Mouse (Mus musculus) embryonic facial prominence, embryonic 12.5 days (tissue): ENCODE measurements around the gene Gje1. TPM values are rescaled to one million over a fixed set of nuclear protein-coding genes. Genes with fewer than 3 reads are reported as not detected.

ENCODE experiments used
- ATAC-seq: fragments of 200-750 bp; cut with Nextera tagmentation; 2 replicates; pipeline ENCODE4 v1.8.0; 2017; ENCODE audit not compliant: insufficient number of reproducible peaks, insufficient read depth, low FRiP score, low TSS enrichment
- H3K27ac ChIP-seq: fragments of 300-500 bp; sonication (generic); 2 replicates; pipeline ENCODE4 v1.5.1; 2016; ENCODE audit warnings: mild to moderate bottlenecking
- H3K27me3 ChIP-seq: fragments of 300-500 bp; sonication (generic); 2 replicates; pipeline ENCODE4 v1.6.1; 2016; ENCODE audit warnings: mild to moderate bottlenecking, moderate library complexity
- H3K36me3 ChIP-seq: fragments of 300-500 bp; sonication (generic); 2 replicates; pipeline ENCODE4 v1.6.1; 2016; ENCODE audit warnings: mild to moderate bottlenecking
- H3K4me1 ChIP-seq: fragments of 300-500 bp; sonication (generic); 2 replicates; pipeline ENCODE4 v1.6.1; 2016
- H3K4me2 ChIP-seq: fragments of 300-500 bp; sonication (generic); replicated peaks from 2 replicates; pipeline ENCODE4 v1.6.1; 2016; ENCODE audit warnings: mild to moderate bottlenecking, moderate library complexity
- H3K4me3 ChIP-seq: fragments of 300-500 bp; sonication (generic); 2 replicates; pipeline ENCODE4 v1.5.1; 2016; ENCODE audit warnings: mild to moderate bottlenecking
- H3K9ac ChIP-seq: fragments of 300-500 bp; sonication (generic); 2 replicates; pipeline ENCODE4 v1.6.1; 2016; ENCODE audit warnings: mild to moderate bottlenecking, moderate library complexity
- H3K9me3 ChIP-seq: fragments of 300-500 bp; sonication (generic); 2 replicates; pipeline ENCODE4 v1.6.1; 2016; ENCODE audit warnings: mild to moderate bottlenecking, moderate library complexity
- WGBS: fragments of 180-500 bp; shearing (Covaris S2); methylation state at CpG from one replicate; pipeline ENCODE4 v1.1.7; 2016; 5-methylcytosine and 5-hydroxymethylcytosine counted together
- polyA plus RNA-seq: library from polyadenylated mRNA; unstranded; fragments of >200 nt; fragmentation: Nextera tagmentation; extraction: Ambion mirVana; gene quantifications from 2 replicates; pipeline ENCODE4 v1.2.1, GENCODE M21; 2016

Gene Gje1
- polyA plus RNA-seq, result 0.80 and 1.7 TPM in 2 replicates

GRCm38 (mm10) chr10:14718114-14718513 lies at the start of gene Gje1:
Gene Gje1, minus strand, starts transcription at chr10:14718214.
- Histone ChIP-seq H3K9ac (no peak within 1 kb of the TSS), H3K4me1 (no peaks in the 10 kb centered on the region), H3K27ac (no peak within 1 kb of the TSS), H3K4me2 (no peak within 1 kb of the TSS), H3K4me3 (no peak within 1 kb of the TSS), H3K27me3 (no peaks in the 10 kb centered on the region), H3K36me3 (no peaks in the 10 kb centered on the region), H3K9me3 (no peaks in the 10 kb centered on the region)
- 52% methylated on average over 3 of the region's 3 CpGs for WGBS
- no peak for ATAC-seq

GRCm38 (mm10) chr10:14760618-14761017 lies 42.6 kb upstream of the Gje1 start:
- no peak for ATAC-seq

GRCm38 (mm10) chr10:14759665-14760558 lies 41.9 kb upstream of the Gje1 start:
- Histone ChIP-seq H3K4me3 (peak overlapping the region; percentile 39), H3K4me2 (peak overlapping the region; percentile 72), H3K27me3 (peaks cover 6% of the 10 kb centered on the region; the same call in 1 of the 2 replicates), H3K9me3 (no peaks in the 10 kb centered on the region), H3K9ac (peak overlapping the region; percentile 4; the same call in 1 of the 2 replicates), H3K27ac (no peak overlapping the region), H3K4me1 (no peaks in the 10 kb centered on the region), H3K36me3 (no peaks in the 10 kb centered on the region)
- WGBS, result 2% methylated on average over 35 of the region's 35 CpGs
- ATAC-seq, result no peak

More at GRCm38 (mm10) chr10:14760618-14761017, 42.6 kb upstream of the Gje1 start:
- Histone ChIP-seq H3K9me3 (no peaks in the 10 kb centered on the region), H3K27ac (no peak overlapping the region), H3K36me3 (no peaks in the 10 kb centered on the region), H3K27me3 (peaks cover 6% of the 10 kb centered on the region; the same call in 1 of the 2 replicates), H3K4me2 (peak overlapping the region; percentile 72), H3K9ac (no peak overlapping the region), H3K4me1 (no peaks in the 10 kb centered on the region), H3K4me3 (peak overlapping the region; percentile 39)
- WGBS, result 19% methylated on average over 8 of the region's 8 CpGs

GRCm38 (mm10) chr10:14734285-14734684 lies 16.3 kb upstream of the Gje1 start:
- no peaks in the 10 kb centered on the region for H3K36me3 ChIP-seq
- ATAC-seq, result no peak
- no peaks in the 10 kb centered on the region for H3K27me3 ChIP-seq
- H3K27ac ChIP-seq, result no peak overlapping the region
- no peaks in the 10 kb centered on the region for H3K4me1 ChIP-seq
- H3K4me2 ChIP-seq, result no peak overlapping the region
- H3K9ac ChIP-seq, result no peak overlapping the region
- no peak overlapping the region for H3K4me3 ChIP-seq
- WGBS, result 7% methylated on average over 2 of the region's 2 CpGs
- no peaks in the 10 kb centered on the region for H3K9me3 ChIP-seq

- Histone ChIP-seq H3K9me3 (no peaks in the 10 kb centered on the region), H3K9ac (no peak overlapping the region), H3K4me2 (no peak overlapping the region), H3K27ac (no peak overlapping the region), H3K4me1 (no peaks in the 10 kb centered on the region), H3K4me3 (no peak overlapping the region), H3K36me3 (no peaks in the 10 kb centered on the region), H3K27me3 (no peaks in the 10 kb centered on the region)
- 70% methylated on average over 9 of the region's 9 CpGs for WGBS
- ATAC-seq, result no peak
Measured at GRCm38 (mm10) chr10:14725671-14726070, 7.7 kb upstream of the Gje1 start.

- peak within 1 kb of the TSS; percentile 98 for H3K4me3 ChIP-seq
- peak within 1 kb of the TSS; percentile 66 for H3K4me2 ChIP-seq
- H3K4me1 ChIP-seq, result peaks cover 14% of the 10 kb centered on the region
- no peak within 1 kb of the TSS for H3K27ac ChIP-seq
- H3K27me3 ChIP-seq, result no peaks in the 10 kb centered on the region
- peak within 1 kb of the TSS; percentile 80 for H3K9ac ChIP-seq
- no peaks in the 10 kb centered on the region for H3K9me3 ChIP-seq
- peak; percentile 97 for ATAC-seq
- under 1% methylated on average over 50 of the region's 50 CpGs for WGBS
- no peaks in the 10 kb centered on the region for H3K36me3 ChIP-seq
Measured at GRCm38 (mm10) chr10:14705072-14706066, 12.6 kb downstream of the Gje1 start, which contains the start of the genes Vta1 and Nmbr. Gene Vta1, minus strand, starts transcription at chr10:14705560. Gene Nmbr, plus strand, starts transcription at chr10:14705591.

- 0 out of 2 replicates have a peak overlapping the region, but pooled peaks have one; percentile 98 for H3K4me3 ChIP-seq
- peaks cover 14% of the 10 kb centered on the region for H3K4me1 ChIP-seq
- H3K9ac ChIP-seq, result peak overlapping the region; percentile 24; the same call in 1 of the 2 replicates
- no peaks in the 10 kb centered on the region for H3K9me3 ChIP-seq
- ATAC-seq, result no peak
- WGBS, result 71% methylated on average over 4 of the region's 4 CpGs
- no peak overlapping the region for H3K27ac ChIP-seq
- no peaks in the 10 kb centered on the region for H3K27me3 ChIP-seq
- H3K4me2 ChIP-seq, result peak overlapping the region; percentile 66
- no peaks in the 10 kb centered on the region for H3K36me3 ChIP-seq
Measured at GRCm38 (mm10) chr10:14703830-14704420, 14.1 kb downstream of the Gje1 start.

GRCm38 (mm10) chr10:14703239-14703638 lies 14.8 kb downstream of the Gje1 start:
- Histone ChIP-seq H3K4me1 (peaks cover 14% of the 10 kb centered on the region), H3K4me3 (no peak overlapping the region), H3K4me2 (no peak overlapping the region), H3K27ac (no peak overlapping the region), H3K9ac (no peak overlapping the region), H3K36me3 (no peaks in the 10 kb centered on the region), H3K9me3 (no peaks in the 10 kb centered on the region), H3K27me3 (no peaks in the 10 kb centered on the region)
- no peak for ATAC-seq
- WGBS, result 77% methylated on average over 1 of the region's 1 CpGs

GRCm38 (mm10) chr10:14690349-14690748 lies 27.7 kb downstream of the Gje1 start:
- H3K9ac ChIP-seq, result no peak overlapping the region
- ATAC-seq, result no peak
- H3K4me3 ChIP-seq, result no peak overlapping the region
- peaks cover 9% of the 10 kb centered on the region for H3K36me3 ChIP-seq
- H3K9me3 ChIP-seq, result no peaks in the 10 kb centered on the region
- H3K4me1 ChIP-seq, result no peaks in the 10 kb centered on the region
- no peak overlapping the region for H3K4me2 ChIP-seq
- WGBS, result 81% methylated on average over 3 of the region's 3 CpGs
- no peaks in the 10 kb centered on the region for H3K27me3 ChIP-seq
- H3K27ac ChIP-seq, result no peak overlapping the region

GRCm38 (mm10) chr10:14688785-14689442 lies 29.1 kb downstream of the Gje1 start:
- ATAC-seq, result no peak
- Histone ChIP-seq H3K36me3 (peaks cover 9% of the 10 kb centered on the region), H3K4me2 (no peak overlapping the region), H3K4me1 (no peaks in the 10 kb centered on the region), H3K27me3 (no peaks in the 10 kb centered on the region), H3K27ac (no peak overlapping the region), H3K9ac (no peak overlapping the region), H3K4me3 (no peak overlapping the region), H3K9me3 (no peaks in the 10 kb centered on the region)
- WGBS, result 85% methylated on average over 6 of the region's 6 CpGs
